Mouse (Mus musculus) thymus, adult 18-20 months (tissue): Measurements from ENCODE around the gene Apoe.

Experiments used
- DNase-seq, 2 experiments: peaks; one replicate each; pipeline ENCODE4 v3.0.0; 2022; ENCODE audit warnings: mixed read lengths in 2 of 2

The Apoe gene

DNA sequence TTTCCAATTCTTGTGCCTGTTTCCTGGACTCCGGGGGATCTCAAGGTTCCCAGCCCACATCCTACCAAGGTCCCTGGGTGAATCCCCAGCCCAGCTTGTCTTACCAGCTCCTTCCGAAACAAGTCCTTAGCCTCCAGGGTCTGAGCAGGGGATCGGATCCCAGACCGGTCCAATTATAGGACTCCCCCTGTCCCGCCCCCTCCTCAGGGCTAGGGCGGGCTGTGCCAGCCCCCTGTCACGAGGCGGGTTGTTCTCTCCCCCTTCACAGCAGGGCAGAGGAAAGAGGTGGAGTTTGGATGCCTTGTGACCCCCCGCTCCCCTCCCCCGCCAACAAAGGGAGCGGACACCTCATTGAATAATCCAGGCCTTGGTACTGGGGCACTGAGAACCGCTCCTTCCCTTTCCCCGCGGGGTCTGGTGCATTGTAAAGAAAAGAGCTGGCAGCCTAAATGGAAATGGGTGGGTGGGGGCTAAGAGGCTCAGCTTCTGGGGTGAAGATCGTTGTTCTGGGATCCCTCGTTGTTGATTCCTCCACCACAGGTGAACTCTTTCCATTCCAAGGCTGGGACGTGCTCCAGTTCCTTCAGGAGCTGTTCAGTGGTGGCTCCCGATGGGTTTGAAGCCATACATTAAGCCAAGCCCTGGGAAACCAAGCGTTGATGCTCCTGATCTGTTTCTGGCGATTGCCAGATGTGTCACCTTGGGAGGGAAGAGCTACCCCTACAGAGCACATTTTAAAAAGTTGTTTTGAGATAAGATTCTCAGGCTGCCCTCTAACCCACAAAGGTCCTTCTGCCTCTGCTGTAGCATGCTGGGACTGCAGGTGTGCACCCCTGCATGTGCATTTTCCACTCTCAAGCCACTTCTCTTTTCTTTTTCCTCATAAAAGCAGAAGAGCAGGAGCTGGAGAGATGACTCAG is at the start of gene Apoe:
Apoe (minus strand) TSS at position 282 of the 920 bp plus-strand sequence.
- peak; percentile 22 to 37 for DNase-seq

DNA sequence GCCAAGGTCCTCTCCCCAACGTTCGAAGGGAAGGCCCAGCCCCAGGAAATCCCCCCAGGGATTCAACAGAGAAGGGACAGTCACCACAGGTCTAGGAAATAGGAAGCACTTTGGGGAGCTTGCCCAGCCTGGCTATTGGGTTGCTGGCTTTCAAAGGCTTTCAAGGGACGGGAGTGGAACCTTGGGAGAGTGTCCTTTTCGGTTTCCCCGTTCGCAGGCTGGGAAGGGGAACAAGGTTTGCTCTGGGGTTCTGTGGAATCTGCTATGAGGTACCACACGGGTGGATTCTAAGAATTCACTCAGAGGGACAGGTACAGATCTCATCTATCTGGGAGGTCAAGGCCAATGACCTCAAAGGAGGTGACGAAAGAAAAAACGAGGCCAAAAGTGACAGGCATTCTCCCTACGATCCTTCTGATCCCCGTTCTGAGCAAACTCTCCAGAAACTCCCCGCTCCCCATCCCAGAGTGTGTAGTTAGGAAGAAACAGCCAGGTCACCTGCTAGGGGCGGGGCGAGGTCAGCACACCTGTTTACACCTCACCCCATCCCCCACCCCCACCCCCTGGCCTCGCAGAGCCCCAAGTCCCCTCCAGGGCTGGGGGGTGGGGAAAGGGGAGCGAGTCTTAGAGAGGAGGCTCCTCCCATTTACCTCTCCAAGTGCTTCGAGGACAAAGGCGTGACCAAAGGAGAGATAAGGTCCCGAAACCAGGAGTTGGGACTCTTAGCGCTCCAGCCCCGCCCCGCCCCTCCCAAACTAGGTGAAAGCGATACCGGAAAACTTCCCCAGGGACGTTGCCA is 48.6 kb upstream of the Apoe start:
- DNase-seq: no peak

DNA sequence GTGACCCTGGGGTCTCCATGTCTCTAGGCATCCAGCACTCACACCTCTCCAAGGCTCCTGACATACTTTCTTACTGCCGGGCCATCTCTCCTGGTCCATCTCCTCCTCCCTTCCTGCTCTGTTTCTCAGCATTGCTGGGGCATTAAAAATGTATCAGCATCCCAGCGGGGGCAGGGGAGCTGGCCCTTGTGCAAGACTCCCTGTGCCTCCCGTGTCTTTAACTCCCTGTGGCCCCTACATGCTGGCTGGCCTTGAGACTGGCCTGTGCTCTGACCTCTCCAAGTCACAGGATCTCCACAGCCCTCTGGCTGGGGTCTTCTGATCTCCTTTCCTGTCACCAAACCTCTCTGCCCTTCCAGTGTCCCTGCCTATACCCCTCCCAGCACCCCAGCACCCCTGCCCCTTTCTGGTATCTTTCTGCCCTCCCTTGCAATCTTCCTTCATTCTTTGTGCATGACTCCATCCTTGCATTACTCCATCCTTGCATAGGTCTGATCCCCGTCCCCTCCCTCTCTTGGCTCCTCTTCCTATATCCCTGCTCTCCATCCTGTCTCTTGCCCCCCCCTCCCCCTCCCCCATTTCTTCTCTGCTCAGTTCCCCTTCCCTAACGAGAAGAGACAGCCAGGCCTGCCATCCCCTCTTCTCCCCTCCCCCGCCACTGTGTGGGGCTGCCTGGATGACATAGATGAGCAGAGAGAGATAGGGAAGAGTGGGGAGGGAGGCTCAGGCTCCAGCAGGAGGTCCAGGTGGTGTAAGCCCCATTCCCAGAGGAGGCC is 47.6 kb upstream of the Apoe start:
- DNase-seq: no peak

DNA sequence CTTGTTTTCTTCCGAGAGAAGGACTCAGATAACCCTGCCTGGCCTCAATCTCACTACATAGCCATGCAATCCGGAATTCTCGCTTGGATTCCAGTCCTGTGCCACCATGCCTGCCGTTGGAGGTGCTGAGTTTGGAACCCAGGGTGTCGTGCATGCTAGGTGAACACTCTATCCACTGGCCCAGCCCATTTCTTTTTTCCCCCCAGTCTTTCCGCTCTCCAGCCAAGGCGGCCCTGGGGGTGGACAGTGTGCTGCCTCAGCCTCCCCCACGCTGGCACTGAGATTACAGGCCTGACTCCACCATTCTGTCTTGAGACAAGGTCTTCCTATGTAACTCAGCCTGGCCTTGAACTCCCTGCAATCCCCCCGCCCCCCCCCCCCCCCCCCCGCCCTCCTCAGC is 47.0 kb upstream of the Apoe start:
- no peak for DNase-seq

DNA sequence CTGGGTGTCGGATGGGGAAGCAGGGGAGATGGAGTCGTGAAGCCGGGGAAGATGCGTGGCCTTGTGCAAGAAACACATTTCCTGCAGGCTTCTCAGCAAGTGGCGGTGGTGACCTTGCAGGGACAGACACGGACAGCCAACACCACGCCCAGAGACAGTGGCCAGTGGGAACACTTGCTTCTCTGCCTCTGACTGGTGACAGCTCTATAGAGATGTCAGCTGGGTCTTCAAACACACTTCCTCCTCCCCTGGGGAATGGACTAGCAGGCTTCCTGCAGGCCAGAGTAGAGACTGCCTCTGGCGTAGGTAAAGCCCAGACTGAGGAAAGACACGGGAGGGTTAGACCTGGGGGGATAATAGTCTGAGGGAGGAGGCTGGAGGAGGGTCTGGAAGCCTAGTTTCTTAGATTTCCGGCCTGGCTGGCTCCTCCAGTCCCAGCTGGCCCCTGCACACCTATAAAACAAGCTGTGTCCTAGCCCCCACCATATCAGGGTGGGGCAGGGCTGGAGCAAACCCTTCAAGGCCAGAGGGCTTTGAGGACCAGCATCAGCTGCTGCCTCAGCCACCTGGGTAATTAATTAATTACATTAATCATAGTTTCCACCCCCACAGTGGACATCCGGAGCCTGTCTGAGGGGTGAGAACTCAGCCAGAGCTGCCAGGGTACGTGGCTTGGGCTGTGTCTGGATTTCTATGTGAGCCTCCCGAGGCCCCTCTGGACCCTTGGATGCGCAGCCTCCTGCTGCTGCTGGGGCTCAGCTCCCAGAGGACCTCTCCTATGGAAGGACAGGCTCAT is 45.8 kb upstream of the Apoe start:
- DNase-seq: no peak

DNA sequence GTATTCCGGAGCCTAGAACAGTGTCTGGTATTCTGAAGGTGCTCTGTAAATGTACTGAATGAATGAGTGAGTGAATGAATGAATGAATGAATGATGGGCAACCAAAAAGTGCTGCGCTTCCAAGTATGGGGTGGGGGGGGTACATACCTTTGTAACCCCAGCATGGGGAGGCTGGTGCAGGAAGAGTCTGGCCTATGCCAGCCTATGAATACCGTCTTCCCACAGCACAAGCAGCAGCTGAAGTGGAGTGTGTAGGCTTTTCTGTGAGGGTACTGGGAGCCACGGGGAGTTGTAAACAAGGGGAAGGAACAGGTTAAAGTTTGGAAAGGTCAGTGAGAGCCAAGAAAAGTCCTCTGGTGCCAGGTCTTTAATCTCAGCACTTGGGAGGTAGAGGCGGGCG is 44.8 kb upstream of the Apoe start:
- DNase-seq: no peak

DNA sequence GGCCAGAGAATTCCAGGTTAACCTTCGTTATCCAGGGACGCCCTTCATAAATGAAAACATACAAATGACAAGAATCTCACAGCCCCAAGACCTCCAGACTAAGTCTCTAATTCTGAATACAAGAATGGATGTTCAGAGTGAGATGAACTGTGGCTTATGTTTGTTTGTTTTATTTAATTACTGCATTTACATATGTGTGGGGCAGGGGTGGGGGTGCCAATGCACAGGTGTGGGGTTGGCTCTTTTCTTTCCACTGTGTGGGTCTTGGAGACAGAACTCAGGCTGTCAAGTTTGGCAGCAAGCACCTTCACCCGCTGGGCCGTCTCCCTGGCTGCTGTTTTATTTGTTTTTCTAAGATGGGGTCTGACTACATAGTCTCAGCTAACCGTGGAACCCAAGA is 43.5 kb upstream of the Apoe start:
- DNase-seq: no peak

DNA sequence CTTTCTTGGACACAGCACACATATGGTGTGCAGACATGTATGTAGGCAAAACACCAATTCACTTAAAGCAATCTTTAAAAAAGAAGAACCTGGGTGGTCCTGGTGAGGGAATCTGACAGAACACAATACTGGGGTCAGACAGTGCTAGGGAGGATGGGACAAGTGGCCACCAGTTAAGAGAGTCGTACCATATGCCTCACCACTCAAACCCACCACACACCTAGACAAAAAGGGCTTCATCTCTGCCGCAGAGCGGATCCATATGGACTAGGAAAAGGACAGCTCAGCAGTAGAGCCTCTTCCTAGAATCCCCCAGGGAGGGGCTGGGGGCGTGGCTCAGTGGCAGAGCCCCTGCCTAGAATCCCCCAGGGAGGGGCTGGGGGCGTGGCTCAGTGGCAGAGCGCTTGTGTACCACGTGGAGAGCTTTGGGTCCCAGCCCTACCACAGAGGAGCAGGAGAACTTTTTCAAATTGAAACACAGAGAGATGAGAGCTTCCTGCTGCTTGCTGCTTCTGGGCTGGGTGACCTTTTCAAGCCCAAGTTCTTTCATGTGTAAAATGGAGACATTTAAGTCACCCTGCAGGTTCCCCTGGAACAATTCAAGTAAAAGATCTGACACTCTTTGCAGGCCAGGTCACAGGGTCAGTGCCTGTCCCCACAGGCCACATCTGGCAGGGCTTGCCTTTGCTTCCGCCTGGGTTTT is 42.5 kb upstream of the Apoe start:
- no peak for DNase-seq

DNA sequence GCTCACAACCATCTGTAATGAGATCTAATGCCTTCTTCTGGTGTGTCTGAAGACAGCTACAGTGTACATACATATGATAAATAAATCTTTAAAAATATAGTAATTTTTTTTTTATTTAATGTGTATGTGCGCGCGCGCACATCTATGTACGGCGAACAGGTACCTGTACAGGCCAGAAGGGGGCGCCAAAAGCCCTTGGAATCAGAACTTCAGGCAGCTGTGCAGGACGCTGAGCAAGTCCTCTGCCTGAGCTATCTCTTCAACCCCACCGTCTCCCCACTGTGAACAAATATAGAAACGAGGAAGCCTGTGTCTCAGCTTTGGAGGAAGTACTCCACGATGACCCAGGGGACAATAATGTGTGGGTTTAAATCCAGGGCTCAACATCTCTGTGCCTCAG is 41.3 kb upstream of the Apoe start:
- no peak for DNase-seq

DNA sequence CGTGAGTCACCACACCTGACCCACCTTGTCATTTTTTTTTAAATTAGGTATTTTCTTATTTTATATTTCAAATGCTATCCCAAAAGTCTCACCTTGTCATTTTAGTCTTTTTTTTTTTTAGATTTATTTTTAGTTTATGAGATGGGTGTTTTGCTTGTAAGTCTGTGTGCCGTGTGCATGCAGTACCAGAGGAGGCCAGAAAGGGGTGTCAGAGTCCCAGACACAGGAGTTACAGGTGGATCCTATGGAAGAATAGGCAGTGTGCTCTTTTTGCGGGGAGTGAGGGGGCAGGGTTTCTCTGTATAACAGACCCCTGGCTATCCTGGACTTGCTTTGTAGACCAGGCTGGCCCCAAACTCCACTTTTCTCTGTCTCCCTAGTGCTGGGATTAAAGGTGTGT is 39.8 kb upstream of the Apoe start:
- DNase-seq: no peak

DNA sequence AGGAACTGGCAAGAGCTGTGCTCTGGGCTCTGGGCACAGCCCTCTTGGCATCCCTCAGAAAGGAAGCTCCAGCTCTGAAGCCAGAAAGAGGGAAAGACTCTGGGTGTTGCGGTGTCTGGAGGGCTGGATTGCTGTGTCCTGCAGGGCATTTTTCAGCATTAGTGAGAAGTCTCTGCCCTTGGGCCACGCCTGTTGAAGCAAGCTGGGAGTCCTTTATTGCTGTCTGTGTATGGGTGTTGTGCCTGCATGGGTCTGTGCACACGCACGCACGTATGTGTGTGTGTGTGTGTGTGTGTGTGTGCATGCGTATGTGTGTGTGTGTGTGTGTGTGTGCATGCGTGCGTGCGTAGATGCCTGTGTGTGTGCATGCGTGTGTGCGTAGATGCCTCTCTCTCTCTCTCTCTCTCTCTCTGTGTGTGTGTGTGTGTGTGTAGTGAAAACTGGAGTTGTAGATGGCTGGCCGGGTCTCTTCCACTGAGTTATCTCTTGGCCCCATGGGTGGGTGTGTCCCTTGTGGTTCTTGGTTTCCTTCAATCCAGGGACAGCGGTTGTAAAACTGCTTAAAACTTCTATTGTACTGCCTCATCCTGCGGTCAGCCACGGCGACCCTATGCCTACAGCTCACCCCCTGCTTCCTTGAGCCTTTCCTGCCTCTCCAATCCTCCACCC is 37.5 kb upstream of the Apoe start:
- DNase-seq: no peak

DNA sequence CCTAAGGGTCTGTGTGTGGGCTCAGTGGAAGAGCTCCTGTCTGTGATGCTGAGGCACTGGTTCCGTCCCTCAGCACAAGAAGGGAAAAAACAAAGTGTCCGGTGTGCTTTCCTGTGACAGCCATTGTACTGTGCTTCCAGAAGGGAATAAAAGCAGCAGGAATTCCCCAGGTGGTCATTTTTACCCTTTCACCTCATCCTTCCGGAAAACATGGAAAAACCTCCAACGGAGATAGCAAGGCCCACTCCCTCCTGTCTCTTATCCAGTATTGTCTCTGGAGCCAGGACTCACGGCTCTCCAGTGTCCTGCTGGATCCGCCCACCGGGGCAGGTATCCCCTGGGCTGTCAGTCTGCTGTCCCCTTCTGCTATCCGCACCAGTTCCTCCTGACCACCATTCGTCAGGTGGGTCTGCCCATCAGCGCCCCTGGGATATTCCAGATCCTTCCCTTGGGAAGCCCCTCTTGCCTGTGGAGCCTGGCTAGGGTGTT is 35.2 kb upstream of the Apoe start:
- DNase-seq: no peak

DNA sequence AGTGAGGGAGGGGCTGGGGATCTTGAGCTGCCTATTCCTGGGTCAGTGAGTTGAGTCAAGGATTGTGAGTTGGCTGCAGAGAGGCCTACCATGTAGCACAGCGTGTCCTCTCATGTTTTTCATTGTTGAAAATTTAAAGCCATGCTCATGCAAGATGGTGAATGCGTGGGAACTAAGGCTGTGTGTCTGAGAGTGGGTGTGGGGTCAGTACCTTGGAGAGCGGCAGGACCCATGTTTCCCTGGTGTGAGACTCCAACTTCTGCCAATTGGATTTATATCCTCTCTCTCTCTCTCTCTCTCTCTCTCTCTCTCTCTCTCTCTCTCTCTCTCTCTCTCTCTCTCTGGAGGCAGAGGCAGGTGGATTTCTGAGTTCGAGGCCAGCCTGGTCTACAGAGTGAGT is 27.6 kb upstream of the Apoe start:
- no peak for DNase-seq

DNA sequence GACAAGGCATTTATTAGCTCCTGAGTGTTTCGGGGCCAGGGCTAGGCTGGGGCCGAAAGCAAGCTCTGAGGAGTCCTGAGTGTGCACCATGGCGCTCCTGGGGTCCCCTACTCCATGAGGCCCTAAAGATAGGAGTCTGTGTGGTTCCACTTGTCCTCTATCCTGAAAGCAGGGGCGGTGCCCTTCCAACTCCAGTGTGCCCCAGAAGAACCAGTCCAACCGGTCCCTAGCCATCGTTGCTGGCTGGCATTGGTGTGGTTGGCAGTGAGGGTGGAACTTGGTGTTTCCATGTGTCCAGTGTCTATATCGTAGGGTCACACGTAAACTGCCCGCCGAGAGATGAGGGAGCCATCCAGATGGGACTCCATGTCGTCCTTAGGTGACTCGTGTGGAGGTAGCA is 25.2 kb upstream of the Apoe start:
- DNase-seq: no peak

DNA sequence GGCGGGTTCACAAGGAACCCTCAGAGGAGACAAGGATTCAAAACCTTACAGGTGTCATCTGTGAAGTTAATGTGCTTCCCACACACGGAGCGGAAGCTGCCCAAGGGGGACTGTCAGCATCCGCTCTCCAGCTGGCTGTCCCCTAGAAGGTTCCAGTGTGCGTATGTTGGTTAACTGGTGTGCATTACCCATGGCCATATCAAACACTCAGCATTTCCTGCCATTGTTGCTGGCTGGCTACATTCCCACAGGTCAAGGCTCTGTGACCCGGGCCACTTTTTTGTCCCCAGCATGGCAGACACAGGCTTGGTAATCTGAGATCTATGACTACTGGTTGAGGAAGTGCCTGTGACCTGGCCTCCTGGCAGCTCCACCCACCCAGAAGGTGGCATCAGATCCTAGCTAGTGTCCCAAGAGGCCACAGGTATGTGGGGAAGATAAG is 23.8 kb upstream of the Apoe start:
- no peak for DNase-seq

DNA sequence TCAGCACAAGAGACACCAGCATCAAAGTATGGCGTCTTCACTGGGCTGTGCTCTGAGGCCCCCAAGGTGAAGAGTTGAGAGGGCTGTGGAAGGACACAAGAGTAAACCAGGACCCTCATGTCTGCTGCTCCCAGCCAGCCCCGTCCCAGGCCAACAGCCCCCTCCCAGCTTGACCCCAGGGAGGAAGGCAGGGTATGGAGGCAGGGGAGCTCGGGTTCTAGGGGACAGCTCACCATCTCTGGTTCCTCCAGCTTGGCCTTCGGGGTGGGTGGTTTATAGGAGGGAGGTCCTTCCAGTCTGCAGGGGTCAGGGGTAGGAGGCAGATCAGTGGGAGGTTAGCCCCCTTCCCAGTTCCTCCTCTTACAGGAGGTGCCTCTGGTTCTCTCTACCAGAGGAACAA is 20.2 kb upstream of the Apoe start:
- DNase-seq: no peak

DNA sequence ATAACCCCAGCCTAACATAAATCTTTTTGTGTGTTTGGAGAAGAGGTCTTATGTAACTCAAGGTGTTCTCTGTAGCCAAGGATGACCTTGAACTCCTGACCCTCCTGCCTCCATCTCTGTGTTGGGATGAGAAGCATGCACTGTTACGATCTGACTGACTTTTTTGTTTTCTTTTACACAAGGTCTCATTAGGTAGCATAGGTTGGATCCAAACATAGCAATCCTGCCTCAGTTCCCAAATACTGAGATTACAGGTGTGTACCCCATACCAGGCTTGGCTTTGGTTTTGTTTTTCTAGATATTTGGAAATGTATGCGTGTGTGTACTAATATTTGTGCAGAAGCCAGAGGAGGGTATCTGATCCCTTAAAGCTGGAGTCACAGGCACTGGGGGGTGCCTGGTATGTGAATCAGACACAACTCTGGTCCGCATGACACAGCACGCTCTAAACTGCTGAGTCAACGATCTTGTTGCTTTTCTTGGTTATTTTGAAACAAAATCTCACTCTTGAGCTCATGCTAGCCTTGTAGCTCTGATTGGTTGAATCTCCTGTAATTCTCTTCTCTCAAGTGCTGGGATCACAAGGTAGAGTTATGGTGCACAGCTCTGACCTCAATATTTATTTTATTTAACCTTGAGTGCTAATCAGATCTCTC is 19.4 kb upstream of the Apoe start:
- DNase-seq: no peak

DNA sequence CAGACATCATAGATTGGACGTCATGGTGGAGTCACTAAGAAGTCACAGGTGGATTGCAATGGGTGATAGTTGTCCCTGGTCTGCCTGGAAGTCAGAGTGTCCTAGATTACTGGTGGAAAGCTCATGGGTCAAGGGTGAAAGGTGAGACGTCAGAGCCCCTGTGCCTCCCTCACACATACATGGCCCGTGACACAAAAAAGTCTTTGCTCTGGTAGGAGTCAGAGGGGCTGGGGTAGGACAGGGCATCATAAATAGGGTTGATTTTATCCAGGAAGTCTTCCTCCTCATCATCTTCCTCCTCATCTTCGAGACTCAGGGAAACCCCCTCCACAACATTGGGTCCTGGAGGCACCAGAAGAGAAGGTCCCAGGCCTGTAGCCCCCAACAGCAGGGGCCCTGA is 18.4 kb upstream of the Apoe start:
- no peak for DNase-seq

DNA sequence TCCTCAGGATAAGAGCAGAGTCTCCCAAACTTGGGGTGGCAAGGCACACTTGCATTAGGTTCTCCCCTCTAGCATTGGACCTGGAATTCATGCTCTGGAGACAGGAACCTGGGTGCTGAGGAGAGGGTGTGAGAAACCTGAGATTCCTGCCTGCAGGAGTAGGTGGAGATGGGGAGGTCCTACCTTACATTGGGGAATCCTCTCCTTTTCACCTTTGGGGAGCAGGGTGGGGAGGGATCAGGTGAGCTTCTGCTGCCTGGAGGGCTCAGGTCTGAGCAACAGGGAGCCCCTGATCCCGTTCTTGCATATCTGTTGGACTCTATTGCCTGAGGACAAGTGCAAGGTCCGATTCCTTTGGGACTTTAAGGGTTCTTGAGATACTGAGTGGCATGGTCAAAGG is 17.8 kb upstream of the Apoe start:
- no peak for DNase-seq

DNA sequence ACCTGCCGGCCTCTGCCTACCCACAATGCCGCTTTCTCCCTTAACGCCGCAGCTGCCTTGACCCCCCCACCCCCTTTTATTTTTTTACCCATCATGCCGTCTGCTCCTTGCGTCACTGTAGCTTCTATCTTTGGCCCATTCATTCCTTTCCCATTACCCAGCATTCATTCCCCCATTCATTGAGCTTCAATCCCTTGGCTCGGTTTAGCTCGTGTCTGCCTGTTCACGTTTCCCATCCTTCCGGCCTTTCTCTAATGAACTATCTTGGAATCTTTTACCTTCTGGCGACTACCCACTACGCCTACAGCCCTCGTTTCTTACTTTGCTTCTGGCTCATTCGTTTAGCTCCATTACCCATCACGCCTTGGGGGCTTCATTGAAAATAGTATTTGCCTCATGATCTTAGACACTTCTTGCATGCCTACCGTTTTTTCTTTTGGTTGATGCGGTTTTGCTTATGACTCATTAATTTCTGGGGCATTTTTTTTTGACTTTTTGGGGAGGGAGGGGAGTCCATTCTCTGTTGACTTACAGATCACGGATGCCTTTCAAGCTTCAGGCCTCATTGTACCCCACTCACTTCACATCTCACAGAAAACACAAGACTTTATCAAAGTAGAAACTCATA is 17.2 kb upstream of the Apoe start:
- DNase-seq: no peak
